Mouse (Mus musculus): Measurements from ENCODE around the gene Dbr1.
A peak's percentile ranks its signal among the peaks of the same experiment; 100 is the strongest.
"Not testable (repeated sequence)": the region's sequence is repeated elsewhere in the genome, so short reads cannot be mapped to it uniquely, and the experiment has no call there.

The Dbr1 gene

DNA sequence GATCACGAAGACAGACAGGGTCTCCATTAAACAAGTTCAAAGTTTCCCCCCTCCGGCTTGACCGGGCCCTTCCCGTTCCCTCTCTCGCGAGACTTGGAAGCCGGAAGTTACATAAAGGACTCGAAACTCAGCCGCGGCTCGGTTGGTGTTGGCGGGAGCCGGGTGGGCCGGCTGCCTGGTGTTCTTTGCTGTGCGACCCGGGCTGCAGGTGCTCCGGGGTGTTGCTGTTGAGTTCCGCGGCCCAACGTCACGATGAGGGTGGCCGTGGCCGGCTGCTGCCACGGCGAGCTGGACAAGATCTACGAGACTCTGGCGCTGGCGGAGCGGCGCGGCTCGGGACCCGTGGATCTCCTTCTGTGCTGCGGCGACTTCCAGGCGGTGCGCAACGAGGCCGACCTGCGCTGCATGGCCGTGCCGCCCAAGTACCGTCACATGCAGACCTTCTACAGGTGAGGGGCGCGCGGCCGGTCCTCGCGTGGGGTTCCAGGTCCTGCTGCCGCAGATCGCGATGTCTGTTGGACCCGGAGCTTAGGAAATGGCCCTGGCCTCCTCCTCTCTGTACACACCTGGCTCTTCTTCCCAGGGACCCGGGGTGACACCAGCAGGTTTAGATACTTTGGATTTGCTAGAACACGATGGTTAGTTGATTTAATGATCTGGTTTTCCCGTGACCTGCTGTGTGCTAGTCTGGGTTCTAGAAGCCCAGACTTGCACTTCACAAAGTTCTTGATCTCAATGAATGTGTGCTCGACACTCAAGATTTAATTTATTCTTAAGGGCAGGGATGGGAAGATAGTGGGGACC lies at the start of gene Dbr1:
Gene Dbr1, plus strand, starts transcription at position 123 of the 804 bp plus-strand sequence.
- DNase-seq: peak; percentile 96

DNA sequence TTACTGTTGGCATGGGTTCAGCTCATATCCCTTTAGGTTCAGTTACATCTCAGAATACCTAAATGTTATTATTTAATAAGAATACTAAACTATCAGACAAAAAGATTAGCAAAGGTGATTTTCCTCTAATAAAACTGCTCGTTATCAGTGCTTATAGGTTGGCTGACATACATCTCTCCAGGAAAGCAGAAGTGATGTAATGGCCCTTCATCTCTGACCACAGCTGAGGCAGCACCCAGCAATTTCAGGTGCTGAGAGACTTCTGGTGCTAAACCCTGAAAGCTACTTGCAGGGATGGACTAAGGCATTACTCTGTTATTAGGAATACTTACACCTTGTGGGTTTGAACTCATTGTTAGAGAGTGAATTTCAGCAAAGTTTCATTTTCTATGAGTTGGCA lies 43.7 kb upstream of the Dbr1 start:
- no peak for DNase-seq

DNA sequence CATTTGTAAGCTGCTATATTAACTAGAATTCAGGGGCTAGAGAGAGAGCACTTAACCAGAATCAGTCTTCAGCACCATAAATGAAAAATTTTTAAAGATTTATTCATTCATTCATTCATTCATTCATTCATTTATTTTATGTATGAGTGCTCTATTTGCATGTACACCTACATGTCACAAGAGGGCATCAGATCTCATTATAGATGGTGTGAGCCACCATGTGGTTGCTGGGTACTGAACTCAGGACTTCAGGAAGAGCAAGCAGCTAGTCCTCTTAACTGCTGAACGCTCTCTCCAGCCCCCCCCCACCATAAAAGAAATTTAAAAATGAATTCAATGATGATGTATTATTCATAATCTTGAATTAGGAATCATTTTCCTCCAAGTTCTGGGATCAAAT lies 29.3 kb upstream of the Dbr1 start:
- DNase-seq: no peak

DNA sequence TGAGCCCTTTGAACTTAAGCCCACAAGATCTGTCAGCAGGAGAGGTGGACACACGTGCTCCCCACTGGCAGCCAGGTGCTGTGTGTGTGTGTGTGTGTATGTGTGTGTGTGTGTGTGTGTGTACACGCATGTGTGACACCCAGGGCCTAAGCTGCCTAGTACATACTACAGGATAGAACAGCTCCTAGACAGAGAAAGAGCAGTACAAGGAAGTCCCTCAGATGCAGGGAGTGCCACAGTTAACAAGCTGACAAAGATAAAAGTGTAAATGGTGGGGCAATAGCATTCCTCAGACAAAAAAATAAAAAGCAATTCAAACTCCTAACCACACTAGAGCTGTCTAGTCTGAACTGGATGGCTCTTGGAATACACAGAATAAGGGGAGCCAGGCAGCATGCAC lies 23.5 kb upstream of the Dbr1 start:
- no peak for DNase-seq

DNA sequence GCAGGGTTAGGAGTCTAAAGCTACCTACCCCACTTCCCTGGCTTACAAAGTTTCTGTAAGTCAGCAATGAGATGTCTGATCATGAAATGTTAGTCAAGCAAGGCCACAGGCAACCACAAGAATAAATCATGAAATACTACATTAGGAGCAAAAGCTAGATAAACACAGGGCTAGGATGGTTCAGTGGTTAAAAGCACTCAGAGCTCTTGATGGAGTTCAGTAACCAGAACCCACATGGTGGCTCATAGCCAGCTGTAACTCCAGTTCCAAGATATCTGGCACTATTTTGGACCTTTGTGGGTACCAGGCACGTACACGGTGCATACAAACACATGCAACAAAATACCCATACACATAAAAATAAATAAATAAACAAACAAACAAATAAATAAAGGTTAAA lies 22.6 kb upstream of the Dbr1 start:
- DNase-seq: no peak

DNA sequence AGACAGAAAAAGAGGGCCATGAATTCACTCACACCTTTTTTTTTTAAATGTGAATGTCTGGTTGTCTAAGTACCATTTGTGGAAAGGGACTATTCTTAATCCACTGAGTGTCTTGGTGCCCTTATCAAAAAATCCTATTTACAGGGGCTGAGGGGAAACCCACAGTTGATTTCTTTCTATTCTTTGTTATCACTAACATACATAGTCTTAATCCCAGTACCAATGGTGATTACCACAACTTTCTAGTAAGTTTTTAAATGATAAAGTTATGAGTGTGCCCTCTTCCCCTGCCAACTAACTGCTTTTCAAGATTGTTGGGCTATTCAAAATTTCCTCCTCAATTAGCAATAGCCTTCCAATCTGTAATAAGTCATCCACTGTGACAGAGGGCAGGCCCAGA lies 21.5 kb upstream of the Dbr1 start:
- DNase-seq: no peak

DNA sequence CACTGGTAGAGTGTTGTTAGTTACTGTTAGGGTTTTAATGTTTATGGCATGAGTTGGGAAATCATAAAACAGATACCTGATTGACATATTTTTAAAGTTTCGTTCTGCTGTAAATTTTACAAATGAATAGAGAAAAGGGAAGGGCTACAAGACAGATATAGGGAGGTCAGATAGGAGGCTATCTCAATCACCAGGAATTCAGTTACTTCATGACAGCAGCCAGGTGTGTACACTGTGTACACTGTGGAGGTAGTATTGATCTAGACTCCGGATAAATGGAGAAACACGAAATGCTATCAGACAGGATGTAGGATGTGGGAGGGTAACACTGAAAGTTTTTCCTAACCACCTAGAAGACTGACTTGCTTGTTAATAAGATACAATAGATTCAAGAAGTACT lies 20.3 kb upstream of the Dbr1 start:
- no peak for DNase-seq

DNA sequence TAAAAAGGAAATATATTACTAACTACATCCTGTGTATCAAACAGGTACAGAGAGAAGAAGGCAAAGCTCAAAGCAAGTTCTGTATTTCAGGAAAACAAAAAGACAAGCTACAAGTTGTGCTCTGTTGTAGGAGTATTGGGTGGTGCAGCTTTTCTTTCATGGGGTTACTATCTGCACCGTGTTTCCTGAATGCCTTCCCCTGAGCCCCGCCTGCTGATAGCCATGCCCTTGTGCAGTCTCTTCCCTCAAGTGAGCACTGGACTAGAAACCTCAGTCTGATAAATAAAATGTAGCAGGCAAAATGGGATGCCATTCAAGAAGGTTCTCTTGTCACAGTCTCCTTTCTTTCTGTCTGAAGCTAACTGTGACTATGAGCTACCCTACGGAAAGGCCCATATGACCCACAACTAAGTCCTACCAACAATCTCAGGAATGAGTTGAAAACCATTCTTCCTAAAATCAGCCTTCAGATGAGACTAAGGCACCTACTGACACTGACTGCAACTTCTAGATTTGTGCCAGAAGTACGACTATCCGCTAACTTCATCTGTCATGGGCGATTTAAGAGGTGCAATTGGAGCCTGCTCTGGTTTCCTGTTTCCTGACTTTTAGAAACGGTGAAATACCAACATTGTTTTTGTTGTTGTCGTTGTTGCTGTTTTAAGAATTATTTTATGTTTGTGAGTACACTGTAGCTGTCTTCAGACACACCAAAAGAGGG lies 17.9 kb upstream of the Dbr1 start:
- no peak for DNase-seq

DNA sequence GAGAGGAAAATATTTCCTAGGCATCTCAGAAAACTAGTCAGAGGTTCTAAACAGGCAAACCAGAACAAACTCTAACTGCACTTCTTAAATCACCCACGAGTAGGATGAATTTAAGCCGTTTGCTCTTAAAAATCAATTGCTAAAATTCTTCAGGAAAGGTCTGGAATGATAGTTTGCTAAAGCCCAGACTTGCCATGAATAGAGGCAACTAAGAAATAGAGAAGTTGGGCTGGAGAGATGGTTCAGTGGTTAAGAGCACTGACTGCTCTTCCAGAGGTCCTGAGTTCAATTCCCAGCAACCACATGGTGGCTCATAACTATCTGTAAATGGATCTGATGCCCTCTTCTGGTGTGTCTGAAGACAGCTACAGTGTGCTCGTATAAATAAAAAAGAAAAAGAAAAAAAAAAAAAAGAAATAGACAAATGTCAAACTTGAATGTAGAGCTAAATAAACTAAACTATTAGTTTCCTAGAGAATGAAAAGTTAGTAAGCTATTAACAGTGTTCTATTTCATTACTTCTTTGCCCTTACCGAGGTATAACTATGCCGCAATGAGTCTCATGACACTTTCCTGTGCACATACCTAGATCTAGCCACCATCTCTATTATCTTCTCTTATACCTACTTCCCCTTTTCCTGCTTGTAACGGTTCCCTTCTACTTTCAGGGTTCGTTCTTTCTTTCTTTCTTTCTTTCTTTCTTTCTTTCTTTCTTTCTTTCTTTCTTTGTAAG lies 16.6 kb upstream of the Dbr1 start:
- DNase-seq: no peak

DNA sequence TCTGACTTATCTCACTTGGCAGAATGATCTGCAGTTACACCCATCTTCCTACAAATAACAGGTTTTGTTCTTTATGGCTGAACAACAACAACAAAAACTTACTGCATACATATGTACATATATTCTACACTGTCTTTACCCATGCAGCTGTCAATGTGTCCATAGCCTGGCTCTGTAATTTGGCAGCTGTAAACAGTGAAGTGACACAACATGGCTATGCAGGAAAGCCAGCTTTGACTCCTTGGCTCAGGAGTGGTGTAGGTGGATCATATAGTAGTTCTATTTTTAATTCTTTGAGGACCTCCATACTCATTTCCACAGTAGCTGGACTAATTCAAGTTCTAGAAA lies 16.1 kb upstream of the Dbr1 start:
- DNase-seq: no peak

DNA sequence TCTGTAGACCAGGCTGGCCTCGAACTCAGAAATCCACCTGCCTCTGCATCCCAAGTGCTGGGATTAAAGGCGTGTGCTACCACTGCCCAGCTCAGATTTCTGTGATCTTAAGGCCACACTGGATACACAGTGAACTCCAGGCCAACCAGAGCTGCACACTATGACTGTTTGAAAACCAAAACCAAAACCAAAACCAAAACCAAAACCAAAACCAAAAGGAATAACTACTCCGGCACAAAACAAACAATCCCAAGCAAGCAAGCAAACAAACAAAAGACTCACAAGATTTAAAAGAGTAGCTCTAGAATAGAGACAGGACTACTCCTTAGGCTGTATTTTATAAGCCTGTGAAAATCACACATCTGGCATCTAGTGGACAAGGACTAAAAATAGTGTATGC lies 15.2 kb upstream of the Dbr1 start:
- DNase-seq: no peak

DNA sequence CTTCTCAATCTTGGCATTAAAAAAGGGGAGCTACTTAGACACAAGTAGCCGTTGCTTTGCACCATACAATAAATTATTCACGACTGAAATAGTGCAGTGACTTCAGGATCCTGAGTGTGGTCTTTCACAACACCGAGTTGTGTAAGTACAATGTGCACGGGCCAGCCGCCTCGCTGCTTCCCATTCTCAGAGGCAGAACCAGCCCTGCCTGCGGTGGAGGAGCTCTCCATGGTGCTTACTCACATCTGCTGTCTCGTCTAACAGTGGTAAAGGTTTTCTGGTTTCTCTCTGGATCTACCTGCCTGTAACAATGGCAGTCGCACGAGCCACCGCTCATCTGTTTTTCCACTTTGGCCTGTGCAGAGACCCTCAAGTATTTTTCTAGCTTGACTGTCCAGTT lies 11.9 kb upstream of the Dbr1 start:
- peak; percentile 81 for DNase-seq

DNA sequence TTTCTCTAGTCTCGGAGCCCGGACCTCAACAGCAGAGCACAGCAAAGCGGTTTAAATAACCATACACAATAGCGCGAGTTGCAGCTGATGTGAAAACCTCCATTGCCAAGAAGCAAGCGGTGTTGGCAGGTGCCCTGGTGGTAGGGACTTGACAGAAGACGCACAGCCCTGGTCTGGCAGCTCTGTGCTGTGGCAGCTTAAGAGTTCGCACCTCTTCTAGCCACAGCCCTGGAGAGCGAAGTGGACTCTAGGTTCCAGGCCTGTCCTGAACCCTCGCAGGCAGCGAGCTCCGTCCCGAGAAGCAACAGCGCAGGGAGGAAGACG lies 7.6 kb upstream of the Dbr1 start:
- DNase-seq: no peak

DNA sequence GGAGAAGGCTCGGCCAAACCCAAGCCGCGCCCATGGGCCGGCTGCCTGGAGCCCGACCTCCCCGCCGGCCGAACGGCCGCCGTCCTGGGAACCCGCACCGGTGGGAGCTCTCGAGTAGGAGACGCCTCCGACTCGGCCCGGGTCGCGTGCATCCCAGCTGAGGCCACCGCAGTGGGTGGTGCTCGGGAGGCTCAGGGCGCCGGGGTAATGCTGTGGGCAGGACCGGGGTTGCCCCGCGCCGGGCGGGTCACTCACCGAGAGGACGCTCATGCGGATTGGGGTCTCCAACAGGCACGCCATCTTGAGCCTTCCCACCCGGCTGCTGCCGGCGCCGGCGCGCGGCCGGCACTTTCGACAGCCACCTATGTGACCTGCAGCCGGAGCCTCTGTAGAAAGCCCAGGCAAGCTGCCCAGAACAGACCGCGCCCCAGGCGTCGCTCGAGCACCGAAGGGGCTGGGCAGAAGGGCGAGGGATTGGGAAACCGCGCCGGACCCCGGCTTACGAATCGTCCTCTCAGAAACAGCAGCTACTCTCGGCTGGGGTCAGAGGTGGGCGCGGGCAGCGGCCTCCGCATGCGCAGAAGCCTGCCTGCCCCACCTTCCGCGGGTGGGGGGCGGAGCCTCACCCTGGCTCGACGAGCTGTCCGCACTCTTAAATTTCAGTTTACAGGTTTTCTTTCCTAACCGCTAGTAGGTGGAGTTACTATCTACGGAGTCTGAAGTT lies 7.1 kb upstream of the Dbr1 start, which contains the start of gene Armc8:
Gene Armc8, minus strand, starts transcription at position 553 of the 724 bp plus-strand sequence.
- peak; percentile 91 for DNase-seq

DNA sequence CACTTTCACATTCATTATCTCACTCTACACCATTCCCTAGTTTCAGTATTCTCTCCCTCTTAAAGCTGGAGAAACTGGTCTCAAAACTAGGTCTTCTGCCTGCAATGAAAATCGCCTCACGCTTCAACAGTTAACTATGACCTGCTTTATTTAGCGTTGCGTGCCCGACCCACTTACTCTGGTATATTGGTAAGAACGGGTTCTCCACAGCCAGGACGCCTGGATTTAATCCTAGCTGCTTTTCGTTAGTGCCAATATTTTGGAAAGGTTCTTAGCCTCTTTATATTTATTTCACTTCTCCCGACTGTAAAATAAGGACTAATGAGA lies 6.6 kb upstream of the Dbr1 start:
- no peak for DNase-seq

DNA sequence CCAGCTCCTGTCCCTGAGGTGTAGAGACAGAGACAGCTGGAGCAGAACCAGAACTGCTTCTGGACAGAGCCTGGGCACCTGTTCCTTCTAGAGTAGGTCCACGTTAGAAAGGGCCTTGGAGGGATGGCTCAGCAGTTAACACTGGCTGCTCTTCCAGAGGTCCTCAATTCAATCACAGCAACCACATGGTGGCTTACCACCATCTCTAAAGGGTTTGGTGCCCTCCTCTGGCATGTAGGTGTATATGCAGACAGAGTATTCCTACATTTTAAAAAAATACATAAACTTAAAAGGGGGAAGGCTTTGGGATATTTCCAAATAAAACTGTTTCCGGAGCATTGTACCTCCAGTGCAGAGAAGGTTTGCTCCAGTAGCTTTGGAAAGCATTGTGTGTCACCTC lies 5.1 kb downstream of the Dbr1 start:
- DNase-seq: peak; percentile 45

DNA sequence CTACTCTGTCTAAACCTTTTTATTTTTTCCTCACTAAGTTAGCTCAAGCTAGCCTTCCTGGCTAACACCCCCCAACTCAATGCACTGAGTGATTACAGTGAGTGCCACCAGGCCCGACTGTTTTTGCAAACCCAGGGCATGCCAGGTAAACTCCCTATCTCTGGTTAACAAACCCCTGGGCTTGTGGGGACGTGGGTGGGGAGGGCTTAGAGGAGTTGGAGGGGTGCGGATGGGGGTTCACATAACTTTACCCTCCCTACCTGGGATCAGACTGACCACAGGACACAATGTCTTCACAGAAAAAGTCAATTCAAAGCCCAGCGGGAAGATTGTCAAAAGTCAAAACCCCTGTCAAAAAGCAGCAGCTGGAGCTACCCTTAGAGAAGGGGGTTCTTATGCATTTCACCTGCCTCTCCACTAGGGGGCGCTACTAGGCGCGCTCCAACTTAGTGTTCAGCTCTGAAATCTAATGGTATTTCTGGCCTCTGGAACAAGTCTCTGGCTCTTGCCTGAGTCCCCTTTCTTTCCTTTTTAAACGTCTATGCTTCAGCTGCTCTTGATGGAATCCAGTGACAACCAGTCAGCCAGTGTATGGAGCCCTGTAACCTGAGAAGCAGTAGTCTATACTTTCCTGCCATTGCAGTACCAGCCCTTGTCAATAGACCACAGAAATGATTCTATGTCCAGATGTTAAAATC lies 12.1 kb downstream of the Dbr1 start:
- DNase-seq: peak; percentile 67

DNA sequence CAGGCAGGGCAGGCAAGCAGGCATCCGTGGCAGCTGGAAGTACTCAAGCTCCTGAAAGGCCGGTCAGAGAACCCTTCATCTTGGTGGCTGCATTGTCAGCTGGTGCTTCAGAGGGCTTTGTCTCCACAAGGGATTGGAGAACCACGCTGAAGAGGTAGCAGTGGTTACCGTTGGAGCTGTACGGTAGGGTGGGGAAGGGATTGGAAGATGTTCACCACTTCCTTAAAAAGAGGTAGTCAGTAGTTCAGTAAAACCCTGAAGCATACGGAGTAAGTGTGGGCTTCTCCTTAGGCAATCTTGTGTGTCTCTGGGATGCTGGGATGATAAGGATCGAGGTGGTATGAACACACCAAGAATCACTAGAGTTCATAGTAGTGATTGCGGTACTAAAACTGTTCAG lies 15.5 kb downstream of the Dbr1 start:
- no peak for DNase-seq

DNA sequence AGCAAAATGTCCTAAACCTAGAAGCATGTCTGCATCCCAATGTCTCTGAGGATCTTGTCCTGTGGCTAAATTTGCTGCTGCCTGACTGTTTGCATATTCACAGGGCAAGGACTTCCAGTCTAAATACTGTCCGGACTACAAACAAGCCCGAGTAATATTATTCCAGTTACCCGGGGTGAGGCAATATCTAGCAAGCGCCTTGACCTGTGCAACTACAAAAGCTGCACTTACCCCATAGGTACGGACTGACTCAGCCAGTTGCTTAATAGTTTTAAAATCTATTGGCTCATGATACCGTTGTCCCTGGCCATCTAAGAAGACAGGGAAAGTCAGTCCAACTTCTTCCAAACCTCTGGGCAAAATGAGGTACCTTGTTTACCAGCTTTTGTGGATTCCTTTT lies 23.5 kb downstream of the Dbr1 start:
- not testable (repeated sequence) for DNase-seq

DNA sequence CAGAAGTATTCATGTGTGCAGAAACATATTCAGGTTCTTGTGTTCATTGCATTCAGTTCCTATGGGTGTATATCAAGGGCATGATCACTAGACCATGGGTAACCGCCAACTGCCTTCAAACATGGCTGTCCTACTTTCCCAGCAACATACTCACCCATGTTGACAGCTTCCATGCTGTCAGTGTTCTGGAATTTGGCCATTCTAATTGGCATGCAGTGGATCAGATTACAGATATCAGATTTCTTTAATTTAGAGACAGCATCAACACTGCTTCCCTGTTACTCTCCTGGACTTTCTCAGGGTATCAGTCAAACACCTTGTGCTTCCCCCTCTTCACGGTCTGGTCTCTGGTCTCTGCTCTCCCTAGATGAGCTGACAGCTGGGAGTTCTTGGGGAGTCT lies 28.0 kb downstream of the Dbr1 start:
- DNase-seq: no peak

DNA sequence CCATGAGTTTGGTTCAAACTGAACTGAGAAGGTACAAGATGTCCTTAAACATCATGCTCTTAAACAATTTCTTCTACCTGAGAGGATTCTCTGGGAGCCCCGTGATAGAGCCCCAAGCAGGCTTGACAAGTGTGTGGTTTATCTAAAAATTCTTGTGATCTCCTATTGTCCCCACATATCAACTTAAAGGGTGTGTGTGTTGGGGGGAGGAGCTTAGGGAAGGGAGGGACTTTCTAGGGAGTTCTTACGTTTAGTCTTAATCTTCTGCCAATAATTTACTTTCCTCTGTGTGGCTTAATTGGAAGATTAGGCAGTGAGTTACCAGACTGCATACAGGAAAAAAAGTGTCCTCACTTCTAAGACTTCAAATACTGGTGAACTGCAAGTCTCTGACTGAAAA lies 36.6 kb downstream of the Dbr1 start, which contains the start of gene A4gnt:
Gene A4gnt, plus strand, starts transcription at position 301 of the 400 bp plus-strand sequence.
- DNase-seq: no peak

DNA sequence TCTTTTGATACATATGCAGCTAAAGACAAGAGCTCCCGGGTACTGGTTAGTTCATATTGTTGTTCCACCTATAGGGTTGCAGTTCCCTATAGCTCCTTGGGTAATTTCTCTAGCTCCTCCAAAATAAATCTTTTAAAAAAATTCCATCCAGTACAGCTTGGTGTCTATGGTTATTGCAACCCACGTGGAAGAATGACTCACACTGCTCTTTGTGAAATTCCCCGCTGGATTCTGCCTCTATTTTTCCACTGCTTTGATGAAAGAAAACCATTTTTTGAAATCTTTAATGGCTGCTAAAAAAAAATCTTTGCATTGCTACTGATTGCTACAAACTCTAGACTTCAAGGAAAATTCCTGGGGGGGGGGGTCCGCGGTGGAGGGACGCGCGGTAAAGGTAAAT lies 44.1 kb downstream of the Dbr1 start:
- DNase-seq: no peak

DNA sequence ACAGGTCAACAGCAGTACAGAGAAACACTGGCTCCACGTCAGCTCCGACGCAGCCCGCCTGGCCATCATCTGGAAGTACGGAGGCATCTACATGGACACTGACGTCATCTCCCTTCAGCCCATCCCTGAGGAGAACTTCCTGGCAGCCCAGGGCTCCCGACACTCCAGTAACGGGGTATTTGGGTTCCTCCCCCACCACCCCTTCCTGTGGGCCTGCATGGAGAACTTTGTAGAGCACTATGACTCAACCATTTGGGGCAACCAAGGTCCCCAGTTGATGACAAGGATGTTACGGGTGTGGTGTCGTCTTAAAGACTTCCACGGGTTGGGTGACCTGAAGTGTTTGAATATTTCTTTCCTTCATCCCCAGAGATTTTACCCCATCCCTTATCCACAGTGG lies 44.6 kb downstream of the Dbr1 start:
- no peak for DNase-seq
